Mouse (Mus musculus) T-helper 1 cell (primary cell): ENCODE data around the gene Gucd1.
"Not testable (repeated sequence)": the region's sequence is repeated elsewhere in the genome, so short reads cannot be mapped to it uniquely, and the experiment has no call there.

ENCODE experiments used
- in situ Hi-C: fragments of 300-600 bp; cut with MboI, MseI; formaldehyde crosslinking; loops from one replicate; pipeline ENCODE4 v1.15.1; 2025; ENCODE audit warnings: high pct_unique_total_duplicates

Gene Gucd1

GRCm38 (mm10) chr10:75504234-75505129, 13.3 kb downstream of the Gucd1 start:
- in situ Hi-C loops, result no loop called here

- in situ Hi-C loops, result no loop called here
These were observed 14.1 kb downstream of the Gucd1 start for GRCm38 (mm10) chr10:75503692-75504091.

- in situ Hi-C loops, result no loop called here
These were observed 16.1 kb downstream of the Gucd1 start for GRCm38 (mm10) chr10:75501641-75502040.

GRCm38 (mm10) chr10:75500345-75500744, 17.4 kb downstream of the Gucd1 start:
- in situ Hi-C loops, result no loop called here

- in situ Hi-C loops, result no loop called here
These were observed 18.0 kb downstream of the Gucd1 start for GRCm38 (mm10) chr10:75499791-75500190.

GRCm38 (mm10) chr10:75499214-75499613, 18.6 kb downstream of the Gucd1 start:
- in situ Hi-C loops, result not testable (repeated sequence)

- in situ Hi-C loops, result no loop called here
These were observed 21.9 kb downstream of the Gucd1 start for GRCm38 (mm10) chr10:75495921-75496320.

GRCm38 (mm10) chr10:75495304-75495703, 22.5 kb downstream of the Gucd1 start:
- in situ Hi-C loops, result no loop called here

GRCm38 (mm10) chr10:75491936-75492262, 25.9 kb downstream of the Gucd1 start:
- in situ Hi-C loops, result no loop called here

- in situ Hi-C loops, result no loop called here
These were observed 26.4 kb downstream of the Gucd1 start for GRCm38 (mm10) chr10:75491234-75491935.

- in situ Hi-C loops, result no loop called here
These were observed 27.0 kb downstream of the Gucd1 start for GRCm38 (mm10) chr10:75490731-75491130.

GRCm38 (mm10) chr10:75489522-75489921, 28.2 kb downstream of the Gucd1 start:
- in situ Hi-C loops, result loop anchor here (5.0 kb wide), 1 partner anchor 307 kb away; no protein-coding TSS in a partner anchor

- in situ Hi-C loops, result loop anchor here (5.0 kb wide), 1 partner anchor 305 kb away; no protein-coding TSS in a partner anchor
These were observed 30.6 kb downstream of the Gucd1 start for GRCm38 (mm10) chr10:75487131-75487530.

- in situ Hi-C loops, result loop anchor here (5.0 kb wide), 1 partner anchor 304 kb away; no protein-coding TSS in a partner anchor
These were observed 31.4 kb downstream of the Gucd1 start for GRCm38 (mm10) chr10:75486086-75486979.

- in situ Hi-C loops, result loop anchor here (5.0 kb wide), 2 partner anchors 37 to 302 kb away; no protein-coding TSS in a partner anchor
These were observed 33.0 kb downstream of the Gucd1 start for GRCm38 (mm10) chr10:75484767-75485166.

- in situ Hi-C loops, result loop anchor here (5.0 kb wide), 1 partner anchor 37 kb away; no protein-coding TSS in a partner anchor
These were observed 33.7 kb downstream of the Gucd1 start for GRCm38 (mm10) chr10:75484066-75484465.

GRCm38 (mm10) chr10:75482919-75483483, 34.8 kb downstream of the Gucd1 start:
- in situ Hi-C loops, result loop anchor here (5.0 kb wide), 1 partner anchor 36 kb away; no protein-coding TSS in a partner anchor

- in situ Hi-C loops, result loop anchor here (5.0 kb wide), 1 partner anchor 35 kb away; no protein-coding TSS in a partner anchor
These were observed 35.5 kb downstream of the Gucd1 start for GRCm38 (mm10) chr10:75482271-75482670.

GRCm38 (mm10) chr10:75481703-75482102, 36.1 kb downstream of the Gucd1 start:
- in situ Hi-C loops, result loop anchor here (5.0 kb wide), 1 partner anchor 34 kb away; no protein-coding TSS in a partner anchor

- in situ Hi-C loops, result loop anchor here (5.0 kb wide), 1 partner anchor 33 kb away; no protein-coding TSS in a partner anchor
These were observed 37.8 kb downstream of the Gucd1 start for GRCm38 (mm10) chr10:75479955-75480354.

GRCm38 (mm10) chr10:75477034-75477433, 40.7 kb downstream of the Gucd1 start:
- in situ Hi-C loops, result no loop called here
